Mouse (Mus musculus): ENCODE measurements around the gene Sall2. TPM values are rescaled to one million over a fixed set of nuclear protein-coding genes. Genes with fewer than 3 reads are reported as not detected.

The Sall2 gene
- 5.8 and 6.0 TPM in 2 replicates for polyA plus RNA-seq (2012; rRNA removed; ENCODE audit: low replicate concordance)

DNA sequence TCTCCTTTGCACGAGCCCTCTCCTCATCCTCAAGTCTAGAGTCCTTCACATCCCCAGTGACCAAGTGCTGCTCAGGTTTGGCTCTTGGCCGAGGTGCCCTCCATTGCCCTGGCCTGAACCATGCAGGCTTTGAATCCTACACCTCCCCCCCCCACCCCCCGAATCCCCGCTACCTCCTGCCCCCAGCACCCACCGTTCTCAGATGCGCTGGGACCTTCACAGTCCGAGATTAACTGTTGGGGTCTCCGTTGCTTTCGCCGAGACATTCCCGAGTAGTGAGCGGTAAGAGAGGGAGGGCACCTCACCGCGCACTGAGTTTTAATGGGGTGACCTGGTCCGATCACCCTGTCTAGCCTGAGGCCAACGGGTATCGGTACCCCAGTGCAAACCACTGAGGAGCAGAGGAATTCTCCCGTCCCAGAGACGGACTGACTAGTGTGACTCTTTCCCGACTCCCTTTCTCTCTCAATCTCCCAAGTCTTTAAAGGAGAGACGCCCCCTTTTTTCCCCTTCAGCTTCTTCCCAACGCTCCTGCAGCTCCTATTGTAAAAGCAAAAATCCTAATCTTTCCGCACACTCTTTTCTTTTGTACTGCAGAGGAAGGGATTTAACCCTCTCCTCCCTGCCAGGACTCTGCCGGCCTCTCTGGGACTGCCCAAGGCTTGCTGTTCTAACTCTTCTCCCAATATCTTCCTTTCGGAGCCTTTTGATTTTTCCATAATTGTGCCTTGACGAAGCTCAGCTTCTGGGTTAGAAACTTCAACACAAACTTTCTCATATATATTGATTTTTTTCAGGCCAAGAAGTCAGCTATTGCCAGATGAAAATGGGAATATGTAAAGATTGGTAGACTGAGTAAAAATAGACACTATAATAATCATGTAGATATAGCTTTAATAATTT lies at the start of gene Sall2:
Gene Sall2, minus strand, starts transcription at position 853 of the 903 bp plus-strand sequence.

DNA sequence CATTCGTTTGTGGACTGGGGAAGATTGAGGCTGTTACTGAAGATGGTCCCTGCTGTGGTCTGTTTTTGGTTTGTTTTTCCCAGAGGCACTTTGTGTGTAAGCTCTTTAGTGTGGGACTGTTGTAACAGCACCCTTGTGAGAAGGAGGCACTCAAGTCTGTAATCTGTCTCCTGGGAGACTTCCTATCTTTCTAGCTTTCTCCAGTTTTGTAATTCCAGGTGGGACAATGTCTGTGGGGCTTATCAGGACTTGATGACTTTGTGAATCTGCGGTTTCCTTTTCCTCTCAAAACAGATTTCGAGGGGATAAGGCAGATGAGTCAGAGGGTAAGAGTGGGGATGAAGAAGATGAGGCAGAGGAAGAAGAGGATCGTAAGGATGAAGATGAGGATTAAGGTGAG lies 27.7 kb upstream of the Sall2 start, which contains the start of gene Olfr1513:
Gene Olfr1513, minus strand, starts transcription at position 101 of the 400 bp plus-strand sequence.

DNA sequence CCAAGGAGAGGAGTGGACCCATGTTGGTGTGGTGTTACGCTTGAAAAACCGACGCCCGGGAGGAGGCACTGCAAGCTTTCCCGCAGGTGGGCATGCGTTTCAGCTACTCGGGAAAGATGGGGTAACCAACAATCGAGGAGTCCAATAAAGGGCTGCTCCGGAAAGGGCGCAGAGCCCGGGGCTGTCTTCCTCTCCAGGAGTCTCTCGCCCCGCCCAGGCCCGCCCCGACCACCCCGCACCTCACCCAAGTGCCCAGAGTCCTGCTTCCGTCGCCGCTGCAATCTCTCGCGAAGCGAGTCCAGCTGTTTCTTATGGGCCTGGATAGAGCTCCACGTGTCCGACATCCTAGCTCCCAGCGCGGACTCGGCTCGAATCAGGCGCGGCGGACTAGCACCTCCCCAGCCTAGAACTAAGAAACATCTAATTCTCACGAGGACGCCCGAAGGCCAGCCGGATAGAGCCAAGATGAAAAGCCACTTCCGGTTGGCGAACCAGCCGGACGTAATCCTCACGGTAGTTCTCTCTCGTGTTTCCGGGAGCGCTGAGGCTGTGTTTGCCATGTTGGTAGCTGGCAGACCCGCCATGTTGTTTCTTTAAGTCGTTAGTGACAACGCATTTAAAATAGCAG lies 23.8 kb downstream of the Sall2 start, which contains the start of gene Mettl3:
Gene Mettl3, minus strand, starts transcription at position 485 of the 628 bp plus-strand sequence.

DNA sequence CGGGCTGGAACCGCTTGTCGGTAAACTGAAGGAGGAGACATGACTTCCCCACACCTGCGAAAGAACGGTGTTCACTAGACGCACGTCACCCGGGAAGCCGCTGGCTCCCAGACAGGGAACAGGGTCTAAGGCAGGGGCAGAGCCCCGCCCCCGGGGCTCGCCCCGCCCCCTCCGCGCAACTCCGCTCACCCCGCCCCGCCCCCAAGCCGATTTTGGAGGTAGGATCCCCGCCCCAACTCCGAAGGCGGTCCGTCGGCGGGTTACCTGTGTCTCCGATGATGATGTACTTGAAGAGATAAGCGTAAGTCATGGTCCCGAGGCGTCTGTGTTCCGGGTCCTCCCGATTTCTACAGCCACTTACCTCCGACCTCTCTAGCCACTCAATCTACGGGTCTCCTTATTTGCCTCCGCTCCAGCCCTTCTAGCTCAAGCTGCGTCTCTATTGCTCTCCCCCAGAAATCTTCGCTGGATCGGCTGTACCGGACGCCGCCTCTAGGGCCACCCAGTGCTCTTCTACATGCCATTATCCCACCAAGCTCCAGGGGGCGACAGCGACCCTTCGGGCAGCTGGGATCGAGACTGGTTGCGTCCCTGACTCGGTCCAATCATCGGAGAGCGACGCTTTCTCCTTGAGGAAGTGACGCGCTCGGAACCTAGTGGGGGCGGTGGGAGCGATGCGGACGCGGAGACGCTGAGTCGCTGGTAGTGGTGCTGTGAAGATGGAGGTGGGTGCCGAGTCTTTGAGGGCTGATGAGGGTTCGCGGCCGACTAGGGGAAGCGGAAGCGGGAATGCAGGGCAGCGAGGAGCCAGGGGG lies 49.4 kb downstream of the Sall2 start, which contains the start of the genes Tox4 and Rab2b:
Gene Tox4, plus strand, starts transcription at position 215 of the 815 bp plus-strand sequence.
Gene Rab2b, minus strand, starts transcription at position 614 of the 815 bp plus-strand sequence.

Other genes starting within 250 kb of the Sall2 start
- gene Hnrnpc, start 224.7 kb downstream of the Sall2 start, polyA plus RNA-seq (2012; rRNA removed; ENCODE audit: low replicate concordance): 39.8 and 84.3 TPM in 2 replicates
- 4.7 and 15.7 TPM in 2 replicates for gene Rpgrip1, start 218.1 kb downstream of the Sall2 start, polyA plus RNA-seq (2012; rRNA removed; ENCODE audit: low replicate concordance)
- 4.9 and 9.8 TPM in 2 replicates for gene Supt16, start 131.3 kb downstream of the Sall2 start, polyA plus RNA-seq (2012; rRNA removed; ENCODE audit: low replicate concordance)
- 31.7 and 45.7 TPM in 2 replicates for gene Chd8, start 71.0 kb downstream of the Sall2 start, polyA plus RNA-seq (2012; rRNA removed; ENCODE audit: low replicate concordance)
- gene Tox4, start 49.6 kb downstream of the Sall2 start, polyA plus RNA-seq (2012; rRNA removed; ENCODE audit: low replicate concordance): 25.6 and 62.8 TPM in 2 replicates
- 6.8 and 19.0 TPM in 2 replicates for gene Rab2b, start 49.2 kb downstream of the Sall2 start, polyA plus RNA-seq (2012; rRNA removed; ENCODE audit: low replicate concordance)
- gene Mettl3, start 23.6 kb downstream of the Sall2 start, polyA plus RNA-seq (2012; rRNA removed; ENCODE audit: low replicate concordance): 25.3 and 28.7 TPM in 2 replicates
- not detected in 2 replicates for gene Olfr1513, start 27.6 kb upstream of the Sall2 start, polyA plus RNA-seq (2012; rRNA removed; ENCODE audit: low replicate concordance)
- gene Olfr1512, start 50.4 kb upstream of the Sall2 start, polyA plus RNA-seq (2012; rRNA removed; ENCODE audit: low replicate concordance): not detected in 2 replicates
- gene Olfr1511, start 68.6 kb upstream of the Sall2 start, polyA plus RNA-seq (2012; rRNA removed; ENCODE audit: low replicate concordance): not detected in 2 replicates
- gene Olfr1510, start 85.6 kb upstream of the Sall2 start, polyA plus RNA-seq (2012; rRNA removed; ENCODE audit: low replicate concordance): not detected in 2 replicates
- gene Olfr1509, start 114.2 kb upstream of the Sall2 start, polyA plus RNA-seq (2012; rRNA removed; ENCODE audit: low replicate concordance): not detected in 2 replicates
- gene Olfr1508, start 138.7 kb upstream of the Sall2 start, polyA plus RNA-seq (2012; rRNA removed; ENCODE audit: low replicate concordance): not detected in 2 replicates
- not detected in 2 replicates for gene Olfr1507, start 167.0 kb upstream of the Sall2 start, polyA plus RNA-seq (2012; rRNA removed; ENCODE audit: low replicate concordance)